Mouse (Mus musculus) midbrain, embryonic 12.5 days (tissue): ENCODE measurements around the gene Trp73. TPM values are rescaled to one million over a fixed set of nuclear protein-coding genes. Genes with fewer than 3 reads are reported as not detected.

Experiments used
- ATAC-seq: fragments of 200-750 bp; cut with Nextera tagmentation; 2 replicates; pipeline ENCODE4 v1.8.0; 2017; ENCODE audit warnings: low read depth, moderate TSS enrichment, moderate library complexity; ENCODE audit not compliant: low FRiP score
- H3K27ac ChIP-seq: fragments of 300-500 bp; sonication (generic); replicated peaks from 2 replicates; pipeline ENCODE4 v1.5.1; 2016; ENCODE audit warnings: mild to moderate bottlenecking
- H3K27me3 ChIP-seq: fragments of 300-500 bp; sonication (generic); 2 replicates; pipeline ENCODE4 v1.6.1; 2016; ENCODE audit warnings: mild to moderate bottlenecking
- H3K36me3 ChIP-seq: fragments of 300-500 bp; sonication (generic); 2 replicates; pipeline ENCODE4 v1.6.1; 2016
- H3K4me1 ChIP-seq: fragments of 300-500 bp; sonication (generic); 2 replicates; pipeline ENCODE4 v1.6.1; 2016
- H3K4me2 ChIP-seq: fragments of 300-500 bp; sonication (generic); replicated peaks from 2 replicates; pipeline ENCODE4 v1.6.1; 2016; ENCODE audit warnings: mild to moderate bottlenecking, moderate library complexity
- H3K4me3 ChIP-seq: fragments of 300-500 bp; sonication (generic); 2 replicates; pipeline ENCODE4 v1.5.1; 2016; ENCODE audit warnings: mild to moderate bottlenecking
- H3K9ac ChIP-seq: fragments of 300-500 bp; sonication (generic); replicated peaks from 2 replicates; pipeline ENCODE4 v1.6.1; 2016; ENCODE audit warnings: mild to moderate bottlenecking, moderate library complexity
- H3K9me3 ChIP-seq: fragments of 300-500 bp; sonication (generic); 2 replicates; pipeline ENCODE4 v1.6.1; 2016; ENCODE audit warnings: mild to moderate bottlenecking
- WGBS: fragments of 180-500 bp; shearing (Covaris S2); methylation state at CpG from one replicate; pipeline ENCODE4 v1.1.7; 2016; 5-methylcytosine and 5-hydroxymethylcytosine counted together
- polyA plus RNA-seq: library from polyadenylated mRNA; unstranded; fragments of >200 nt; fragmentation: Nextera tagmentation; extraction: Ambion mirVana; gene quantifications from 2 replicates; pipeline ENCODE4 v1.2.1, GENCODE M21; 2016

Gene Trp73
- polyA plus RNA-seq, 1 experiment from 2014 or later = 0.47 TPM

DNA sequence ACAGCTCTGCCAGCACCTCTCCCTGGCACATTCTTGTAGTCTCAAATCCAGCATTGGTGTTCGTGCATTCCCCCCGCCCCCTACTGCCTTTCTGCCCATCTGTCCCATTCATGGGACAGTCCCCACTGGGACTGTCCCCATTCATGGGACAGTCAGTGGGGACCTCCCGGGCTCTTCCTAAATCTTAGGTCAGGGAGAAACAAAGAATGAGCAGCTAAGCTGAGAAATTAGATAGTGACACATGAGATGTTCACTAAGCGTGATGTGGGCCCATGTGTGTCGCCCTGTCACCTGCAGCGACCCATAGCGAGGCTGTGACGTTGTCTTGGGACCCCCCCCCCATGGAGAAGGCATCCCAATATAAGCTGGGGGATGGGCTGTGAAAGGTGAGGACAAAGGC, 48.7 kb downstream of the Trp73 start:
- Histone ChIP-seq H3K4me2 (no peak overlapping the region), H3K36me3 (no peaks in the 10 kb centered on the region), H3K9ac (no peak overlapping the region), H3K4me3 (no peak overlapping the region), H3K27ac (no peak overlapping the region), H3K27me3 (peaks cover 18% of the 10 kb centered on the region), H3K9me3 (no peaks in the 10 kb centered on the region), H3K4me1 (no peaks in the 10 kb centered on the region)
- ATAC-seq = no peak
- 66% methylated on average over 8 of the region's 8 CpGs for WGBS

DNA sequence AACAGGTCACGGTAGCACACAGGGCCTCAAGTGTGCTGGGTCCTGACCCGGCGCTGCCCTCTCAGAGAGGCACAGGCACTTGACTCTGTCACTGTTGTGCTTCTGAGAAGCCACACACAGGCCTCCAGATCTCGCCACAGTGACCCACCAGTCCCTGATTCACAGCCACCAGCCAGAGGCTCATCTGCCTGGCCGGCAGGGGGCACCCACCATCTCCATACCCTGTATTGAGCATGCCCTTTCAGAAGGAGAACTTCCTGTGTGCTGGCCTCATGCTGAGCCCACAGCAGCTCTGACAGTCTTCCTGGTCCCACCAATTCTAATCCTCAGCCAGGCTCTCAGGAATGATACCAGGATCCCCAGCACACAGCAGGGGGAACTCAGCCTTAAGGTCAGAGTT, 50.8 kb downstream of the Trp73 start:
- 50% methylated on average over 5 of the region's 5 CpGs for WGBS

DNA sequence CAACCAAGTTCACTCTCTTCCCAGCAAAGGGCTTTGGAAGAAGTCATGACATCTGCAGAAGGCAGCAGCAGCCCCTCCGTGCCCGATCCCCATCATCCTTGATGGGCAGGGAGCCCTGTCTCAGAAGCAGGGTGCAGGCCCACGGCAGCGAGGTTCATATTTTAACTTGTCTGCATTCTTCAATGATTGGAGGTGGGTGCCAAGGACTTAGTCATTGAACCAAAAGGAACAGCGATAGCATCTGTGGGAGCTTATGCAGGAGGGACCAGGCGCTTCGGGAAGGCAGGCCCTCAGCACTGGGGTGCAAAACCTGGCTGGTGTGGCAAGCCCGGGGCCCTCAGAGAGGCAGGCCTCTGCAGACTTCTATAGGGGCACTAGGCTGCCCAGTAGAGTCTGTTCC, 53.6 kb downstream of the Trp73 start:
- Histone ChIP-seq H3K9ac (no peak overlapping the region), H3K4me3 (no peak overlapping the region), H3K36me3 (no peaks in the 10 kb centered on the region), H3K9me3 (no peaks in the 10 kb centered on the region), H3K27ac (no peak overlapping the region), H3K4me1 (no peaks in the 10 kb centered on the region), H3K4me2 (no peak overlapping the region), H3K27me3 (peaks cover 20% of the 10 kb centered on the region)
- 85% methylated on average over 8 of the region's 8 CpGs for WGBS
- ATAC-seq = no peak

More for the DNA sequence above, 50.8 kb downstream of the Trp73 start:
- H3K4me3 ChIP-seq = no peak overlapping the region
- H3K4me1 ChIP-seq = no peaks in the 10 kb centered on the region
- H3K9me3 ChIP-seq = no peaks in the 10 kb centered on the region
- no peak overlapping the region for H3K4me2 ChIP-seq
- no peaks in the 10 kb centered on the region for H3K36me3 ChIP-seq
- H3K9ac ChIP-seq = no peak overlapping the region
- peaks cover 16% of the 10 kb centered on the region for H3K27me3 ChIP-seq
- H3K27ac ChIP-seq = no peak overlapping the region
- ATAC-seq = no peak

DNA sequence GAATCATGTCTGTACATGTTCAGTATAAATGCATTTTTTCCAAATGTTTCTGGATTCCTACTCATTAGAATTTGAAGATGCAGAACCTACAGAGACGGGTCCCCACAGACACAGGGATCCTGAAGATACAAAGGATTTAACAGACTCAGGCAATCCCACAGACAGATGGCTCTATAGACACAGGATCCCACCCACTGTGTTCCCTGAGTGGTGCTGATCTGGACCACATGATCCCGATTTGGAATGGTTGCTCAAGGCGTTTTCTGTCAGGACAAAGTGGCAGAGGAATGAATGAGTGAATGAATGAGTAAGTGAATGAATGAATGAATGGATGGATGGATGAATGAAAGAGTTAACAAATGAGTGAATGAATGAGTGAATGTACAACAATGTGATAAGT, 54.2 kb downstream of the Trp73 start:
- no peak for ATAC-seq
- H3K9me3 ChIP-seq = no peaks in the 10 kb centered on the region
- no peaks in the 10 kb centered on the region for H3K4me1 ChIP-seq
- H3K4me2 ChIP-seq = no peak overlapping the region
- H3K36me3 ChIP-seq = no peaks in the 10 kb centered on the region
- H3K27ac ChIP-seq = no peak overlapping the region
- H3K9ac ChIP-seq = no peak overlapping the region
- H3K27me3 ChIP-seq = peaks cover 26% of the 10 kb centered on the region
- whole genome bisulfite sequencing = 47% methylated on average over 3 of the region's 3 CpGs
- no peak overlapping the region for H3K4me3 ChIP-seq

DNA sequence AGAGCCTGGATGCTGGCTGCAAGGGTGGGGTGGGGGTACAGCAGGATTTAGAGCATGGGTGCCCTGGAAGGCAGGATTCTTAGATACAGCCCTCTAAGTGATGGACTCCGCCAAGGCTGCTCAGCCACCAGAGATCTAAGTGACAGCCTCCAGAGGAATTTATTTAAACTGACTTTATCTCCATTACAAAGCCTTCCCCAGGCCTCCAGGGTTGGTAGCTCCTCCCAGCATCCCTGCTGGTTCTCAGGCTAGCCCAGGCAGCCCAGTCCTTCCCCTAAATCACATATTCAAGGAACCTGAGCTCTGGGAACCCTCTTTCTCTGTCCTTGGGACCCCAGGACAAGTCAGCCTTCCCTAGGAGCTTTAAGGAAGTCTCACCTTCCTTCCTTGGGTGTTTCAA, 58.0 kb downstream of the Trp73 start:
- H3K4me1 ChIP-seq = no peaks in the 10 kb centered on the region
- 0% methylated on average over 1 of the region's 1 CpGs for WGBS
- H3K4me2 ChIP-seq = no peak overlapping the region
- H3K27ac ChIP-seq = no peak overlapping the region
- no peak overlapping the region for H3K4me3 ChIP-seq
- H3K9ac ChIP-seq = no peak overlapping the region
- H3K27me3 ChIP-seq = peaks cover 49% of the 10 kb centered on the region
- H3K36me3 ChIP-seq = no peaks in the 10 kb centered on the region
- no peak for ATAC-seq
- no peaks in the 10 kb centered on the region for H3K9me3 ChIP-seq

DNA sequence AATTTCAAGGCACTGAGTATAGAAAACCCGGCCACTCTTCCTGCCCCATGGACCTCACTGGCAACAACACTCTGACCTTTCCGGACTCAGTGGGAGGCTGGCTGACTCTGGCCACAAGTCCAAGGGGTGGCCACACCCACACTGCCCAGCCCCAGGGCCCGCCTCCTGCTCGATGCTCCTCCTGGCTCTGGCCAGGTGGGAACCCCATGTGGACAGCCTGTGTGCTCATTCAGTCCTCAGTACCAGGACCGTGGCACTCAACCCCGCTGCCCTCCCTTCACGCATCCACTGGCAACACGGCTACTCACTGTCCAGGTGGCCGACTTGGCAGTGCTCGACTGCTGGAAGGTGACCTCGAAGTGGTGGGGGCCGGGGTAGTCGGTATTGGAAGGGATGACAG, 59.0 kb downstream of the Trp73 start:
- Histone ChIP-seq H3K36me3 (no peaks in the 10 kb centered on the region), H3K9ac (no peak overlapping the region), H3K27ac (no peak overlapping the region), H3K9me3 (no peaks in the 10 kb centered on the region), H3K27me3 (peaks cover 49% of the 10 kb centered on the region), H3K4me3 (no peak overlapping the region), H3K4me2 (no peak overlapping the region), H3K4me1 (no peaks in the 10 kb centered on the region)
- WGBS = 4% methylated on average over 13 of the region's 13 CpGs
- no peak for ATAC-seq

DNA sequence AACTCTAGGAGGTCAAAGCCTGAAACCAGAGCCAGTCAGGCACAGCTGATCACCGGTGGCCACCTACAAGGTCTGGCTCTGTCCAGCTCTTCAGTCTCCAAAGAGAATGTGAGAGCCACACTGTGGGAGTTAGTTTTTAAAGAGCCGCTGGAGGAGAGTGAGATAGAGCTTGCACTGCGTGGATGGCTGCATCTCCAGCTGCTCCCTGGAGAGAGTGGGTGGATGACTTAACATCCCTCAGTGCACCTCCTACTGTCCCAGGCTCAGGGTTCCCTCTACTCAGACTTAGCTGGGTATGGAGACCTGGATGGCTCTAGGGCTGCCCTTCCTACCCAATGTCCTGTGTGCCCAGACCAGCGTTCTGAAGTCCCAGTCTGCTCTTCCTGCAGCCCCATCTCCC, 59.8 kb downstream of the Trp73 start:
- H3K27ac ChIP-seq = no peak overlapping the region
- no peak for ATAC-seq
- H3K4me2 ChIP-seq = no peak overlapping the region
- H3K9ac ChIP-seq = no peak overlapping the region
- H3K27me3 ChIP-seq = peaks cover 49% of the 10 kb centered on the region
- H3K4me3 ChIP-seq = no peak overlapping the region
- WGBS = 50% methylated on average over 4 of the region's 4 CpGs
- no peaks in the 10 kb centered on the region for H3K4me1 ChIP-seq
- H3K36me3 ChIP-seq = no peaks in the 10 kb centered on the region
- no peaks in the 10 kb centered on the region for H3K9me3 ChIP-seq

DNA sequence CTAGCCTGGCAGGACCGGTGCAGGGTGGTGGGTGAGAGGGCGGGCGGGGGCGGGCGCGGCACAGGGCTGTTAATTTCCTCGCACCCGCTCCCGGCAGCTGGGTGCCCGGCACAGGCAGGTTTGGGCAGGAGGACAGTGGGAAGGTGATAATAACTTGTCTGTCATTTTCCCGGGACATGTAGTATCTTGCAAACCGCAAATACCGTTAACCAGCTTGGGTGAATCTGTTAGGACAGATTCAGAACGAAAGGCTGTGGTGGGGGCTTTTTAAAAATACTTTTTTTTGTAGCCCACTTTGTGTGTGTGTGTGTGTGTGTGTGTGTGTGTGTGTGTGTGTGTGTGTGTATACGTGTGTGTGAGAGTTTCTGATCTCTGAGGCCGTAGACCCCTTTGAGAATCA, 68.1 kb downstream of the Trp73 start:
- H3K9me3 ChIP-seq = no peaks in the 10 kb centered on the region
- H3K36me3 ChIP-seq = no peaks in the 10 kb centered on the region
- peaks cover 7% of the 10 kb centered on the region; the same call in 1 of the 2 replicates for H3K4me1 ChIP-seq
- H3K4me3 ChIP-seq = peak overlapping the region; percentile 20; the same call in 1 of the 2 replicates
- ATAC-seq = no peak
- 30% methylated on average over 10 of the region's 16 CpGs for WGBS
- H3K27ac ChIP-seq = no peak overlapping the region
- peak overlapping the region; percentile 34; the same call in 1 of the 2 replicates for H3K9ac ChIP-seq
- peaks cover 43% of the 10 kb centered on the region for H3K27me3 ChIP-seq
- peak overlapping the region; percentile 43 for H3K4me2 ChIP-seq

DNA sequence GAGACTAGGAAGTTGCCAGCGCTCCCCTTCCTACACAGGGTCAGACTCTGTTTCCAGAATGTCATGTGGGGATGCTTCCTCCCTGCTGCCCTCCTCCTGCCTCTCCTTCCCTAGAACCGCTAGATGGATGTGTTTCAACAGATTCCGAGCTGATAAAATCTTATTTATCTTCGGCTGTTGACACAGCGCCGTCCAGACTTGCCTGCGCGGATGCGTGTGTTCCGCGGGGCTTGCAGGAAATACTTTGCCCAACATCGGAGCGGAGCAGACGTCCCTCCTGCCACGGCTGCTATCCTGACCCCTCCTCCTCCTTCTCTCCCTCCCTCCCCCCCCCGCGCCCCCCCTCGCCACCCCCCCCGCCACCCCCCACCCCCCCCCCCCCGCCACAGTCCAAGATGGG, 68.5 kb downstream of the Trp73 start:
- no peak for ATAC-seq
- Histone ChIP-seq H3K9ac (peak overlapping the region; percentile 34; the same call in 1 of the 2 replicates), H3K9me3 (no peaks in the 10 kb centered on the region), H3K4me1 (peaks cover 7% of the 10 kb centered on the region; the same call in 1 of the 2 replicates), H3K27ac (no peak overlapping the region), H3K4me3 (peak overlapping the region; percentile 20; the same call in 1 of the 2 replicates), H3K36me3 (no peaks in the 10 kb centered on the region), H3K4me2 (peak overlapping the region; percentile 43), H3K27me3 (peaks cover 43% of the 10 kb centered on the region)
- WGBS = 2% methylated on average over 15 of the region's 20 CpGs

DNA sequence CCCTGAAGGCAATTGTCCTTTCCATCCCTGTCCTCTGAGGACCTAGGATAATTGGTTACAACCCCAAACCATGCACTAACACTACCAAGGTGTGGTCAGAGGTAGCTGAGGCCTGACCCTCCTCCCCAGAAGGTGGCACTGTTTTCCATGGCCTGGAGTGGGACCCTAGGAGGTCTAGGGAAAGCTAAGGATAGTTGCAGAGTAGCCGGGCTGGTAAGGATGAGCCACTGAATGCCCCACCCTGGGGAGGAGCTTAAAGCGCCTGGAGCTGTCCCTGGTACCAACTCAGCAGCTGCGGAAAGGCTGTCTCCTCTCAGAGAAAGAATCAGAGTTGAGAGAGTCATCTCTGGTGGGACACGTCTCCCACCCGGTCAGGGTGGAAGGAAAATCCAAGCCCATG, 69.1 kb downstream of the Trp73 start:
- peaks cover 7% of the 10 kb centered on the region; the same call in 1 of the 2 replicates for H3K4me1 ChIP-seq
- no peak for ATAC-seq
- WGBS = 0% methylated on average over 5 of the region's 5 CpGs

DNA sequence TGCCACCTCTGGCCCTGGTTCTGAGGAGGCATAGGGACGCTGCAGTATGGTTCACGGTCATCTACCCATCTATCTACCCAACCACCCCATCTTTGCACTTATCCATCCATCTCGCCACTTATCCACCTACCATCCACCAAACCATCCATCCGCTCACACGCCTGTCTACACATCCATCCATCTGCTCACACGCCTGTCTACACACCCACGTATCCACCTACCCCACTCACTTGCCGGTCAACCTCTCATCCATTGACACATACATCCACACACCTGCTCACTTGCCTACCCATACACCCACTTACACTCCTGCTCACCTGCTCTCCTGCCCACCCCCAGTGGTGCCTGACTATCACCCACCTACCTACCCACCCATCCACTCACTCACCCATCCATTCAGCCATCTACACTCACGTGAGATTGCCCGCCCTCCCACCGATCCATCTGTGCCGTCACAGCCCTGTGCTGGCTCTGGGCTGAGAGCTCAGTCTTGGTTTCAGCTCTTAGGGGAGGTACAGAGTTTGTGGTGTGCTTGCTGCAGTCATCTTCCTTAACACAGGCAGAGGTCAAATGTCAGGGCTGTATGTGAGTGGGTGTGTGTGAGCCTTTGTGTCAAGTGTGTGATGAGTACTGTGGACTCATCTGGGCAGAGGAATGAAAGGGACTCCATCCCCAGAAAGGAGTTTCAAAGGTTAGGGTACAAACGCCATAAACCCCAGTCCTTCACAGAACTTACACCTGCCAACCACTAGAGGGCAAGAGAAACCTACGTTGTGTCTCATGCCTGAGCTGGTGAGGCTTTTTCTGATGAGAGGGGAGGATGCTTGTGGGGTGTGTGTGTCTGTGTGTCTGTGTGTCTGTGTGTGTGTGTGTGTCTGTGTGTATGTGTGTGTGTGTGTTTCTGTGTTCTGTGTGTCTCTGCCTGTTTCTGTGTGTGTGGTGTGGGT, 74.9 kb downstream of the Trp73 start:
- 65% methylated on average over 14 of the region's 14 CpGs for WGBS
- ATAC-seq = peak; percentile 44; the same call in 1 of the 2 replicates

More for the DNA sequence above, 69.1 kb downstream of the Trp73 start:
- H3K4me3 ChIP-seq = no peak overlapping the region
- no peak overlapping the region for H3K9ac ChIP-seq
- no peaks in the 10 kb centered on the region for H3K9me3 ChIP-seq
- H3K27ac ChIP-seq = no peak overlapping the region
- H3K36me3 ChIP-seq = no peaks in the 10 kb centered on the region
- H3K27me3 ChIP-seq = peaks cover 43% of the 10 kb centered on the region
- no peak overlapping the region for H3K4me2 ChIP-seq

DNA sequence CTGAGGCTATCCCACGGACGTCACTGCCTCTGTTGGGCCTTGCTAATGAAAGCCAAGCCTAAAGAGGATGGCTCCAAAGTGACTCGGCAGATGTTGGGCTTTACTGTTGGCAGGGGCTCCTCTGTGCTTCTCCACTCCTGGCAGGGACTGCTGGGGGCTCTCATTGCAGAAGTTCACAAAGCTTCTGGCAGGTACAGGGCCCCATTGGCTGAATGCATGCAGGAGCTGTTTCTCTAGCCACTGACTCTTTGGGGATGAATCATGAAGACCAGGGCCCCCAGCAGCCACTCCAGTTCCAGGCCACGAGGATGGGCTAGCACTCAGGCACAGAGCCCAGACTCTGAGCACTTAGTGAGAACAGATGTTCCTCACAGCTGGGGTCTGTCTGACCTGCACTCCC, 82.3 kb downstream of the Trp73 start:
- Histone ChIP-seq H3K27ac (no peak overlapping the region), H3K4me1 (no peaks in the 10 kb centered on the region), H3K9me3 (no peaks in the 10 kb centered on the region), H3K27me3 (no peaks in the 10 kb centered on the region), H3K4me3 (no peak overlapping the region), H3K4me2 (no peak overlapping the region), H3K9ac (no peak overlapping the region), H3K36me3 (no peaks in the 10 kb centered on the region)
- 64% methylated on average over 4 of the region's 4 CpGs for WGBS
- ATAC-seq = no peak

More for the DNA sequence above, 74.9 kb downstream of the Trp73 start:
- H3K27me3 ChIP-seq = peaks cover 26% of the 10 kb centered on the region
- H3K4me3 ChIP-seq = no peak overlapping the region
- H3K4me1 ChIP-seq = no peaks in the 10 kb centered on the region
- H3K4me2 ChIP-seq = no peak overlapping the region
- no peak overlapping the region for H3K27ac ChIP-seq
- no peaks in the 10 kb centered on the region for H3K9me3 ChIP-seq
- peak overlapping the region; percentile 28; the same call in 1 of the 2 replicates for H3K9ac ChIP-seq
- no peaks in the 10 kb centered on the region for H3K36me3 ChIP-seq
